Mouse (Mus musculus): ENCODE measurements around the gene Lbp. TPM values are rescaled to one million over a fixed set of nuclear protein-coding genes. Genes with fewer than 3 reads are reported as not detected.
A peak's percentile ranks its signal among the peaks of the same experiment; 100 is the strongest.

Gene Lbp
- total RNA-seq, 2 experiments from 2014 or later, result 1.3 to 2.7 TPM

DNA sequence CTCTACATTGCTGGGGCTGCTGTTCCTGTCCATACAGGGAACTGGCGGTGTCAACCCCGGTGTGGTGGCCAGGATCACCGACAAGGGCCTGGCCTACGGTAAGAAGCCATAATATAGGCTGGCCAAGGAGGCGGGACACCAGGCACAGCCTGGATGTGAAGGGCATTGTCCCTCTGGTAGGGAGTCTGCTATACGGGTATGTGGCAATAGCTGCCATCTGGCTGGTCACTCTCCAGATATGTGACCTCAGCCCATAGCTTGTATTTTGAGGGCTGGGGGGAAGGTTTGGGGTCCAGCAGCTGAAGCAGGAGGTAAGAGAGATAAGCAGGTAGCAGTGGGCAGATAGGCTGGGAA lies 380 bp downstream of the Lbp start:
- no peak for DNase-seq (ENCODE audit: extremely low spot score in 1 of 2, low spot score in 1 of 2)

- peak in 1 of 2 experiments; percentile 23 for DNase-seq (ENCODE audit: extremely low spot score in 1 of 2, low spot score in 1 of 2)
Measured at GRCm38 (mm10) chr2:158308276-158308675, 2.0 kb downstream of the Lbp start.

GRCm38 (mm10) chr2:158313089-158313488 lies 6.8 kb downstream of the Lbp start:
- no peak for DNase-seq (ENCODE audit: extremely low spot score in 1 of 2, low spot score in 1 of 2)

- DNase-seq (ENCODE audit: extremely low spot score in 1 of 2, low spot score in 1 of 2), result peak in 1 of 2 experiments; percentile 31
Measured at GRCm38 (mm10) chr2:158316371-158316770, 10.1 kb downstream of the Lbp start.

GRCm38 (mm10) chr2:158317026-158317425 lies 10.7 kb downstream of the Lbp start:
- peak; percentile 36 to 75 for DNase-seq (ENCODE audit: extremely low spot score in 1 of 2, low spot score in 1 of 2)

DNA sequence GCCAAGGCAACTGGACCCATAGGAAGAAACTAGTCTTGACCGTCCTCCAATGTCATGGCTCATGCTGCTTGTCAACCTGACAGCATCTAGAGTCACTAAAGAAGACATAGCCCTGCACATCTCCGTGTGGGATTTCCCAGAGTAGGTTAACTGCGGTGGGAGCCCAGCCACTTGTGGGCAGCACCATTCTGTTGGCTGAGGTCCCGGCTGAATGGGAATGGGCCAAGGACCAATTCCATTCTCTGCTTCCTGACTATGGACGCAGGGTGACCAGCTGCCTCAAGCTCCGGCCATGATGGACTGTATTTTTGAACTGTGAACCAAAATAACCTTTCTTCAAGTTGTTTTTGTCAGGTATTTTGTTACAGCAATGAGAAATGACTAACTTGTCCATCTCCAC lies 15.3 kb downstream of the Lbp start:
- DNase-seq (ENCODE audit: extremely low spot score in 1 of 2, low spot score in 1 of 2), result no peak

- DNase-seq (ENCODE audit: extremely low spot score in 1 of 2, low spot score in 1 of 2), result no peak
Measured at GRCm38 (mm10) chr2:158322845-158323244, 16.6 kb downstream of the Lbp start.

GRCm38 (mm10) chr2:158324531-158325190 lies 18.4 kb downstream of the Lbp start:
- no peak for DNase-seq (ENCODE audit: extremely low spot score in 1 of 2, low spot score in 1 of 2)

- no peak for DNase-seq (ENCODE audit: extremely low spot score in 1 of 2, low spot score in 1 of 2)
Measured at GRCm38 (mm10) chr2:158325609-158326008, 19.3 kb downstream of the Lbp start.

GRCm38 (mm10) chr2:158334356-158334755 lies 28.1 kb downstream of the Lbp start:
- no peak for DNase-seq (ENCODE audit: extremely low spot score in 1 of 2, low spot score in 1 of 2)

GRCm38 (mm10) chr2:158337698-158338097 lies 31.4 kb downstream of the Lbp start:
- no peak for DNase-seq (ENCODE audit: extremely low spot score in 1 of 2, low spot score in 1 of 2)

DNA sequence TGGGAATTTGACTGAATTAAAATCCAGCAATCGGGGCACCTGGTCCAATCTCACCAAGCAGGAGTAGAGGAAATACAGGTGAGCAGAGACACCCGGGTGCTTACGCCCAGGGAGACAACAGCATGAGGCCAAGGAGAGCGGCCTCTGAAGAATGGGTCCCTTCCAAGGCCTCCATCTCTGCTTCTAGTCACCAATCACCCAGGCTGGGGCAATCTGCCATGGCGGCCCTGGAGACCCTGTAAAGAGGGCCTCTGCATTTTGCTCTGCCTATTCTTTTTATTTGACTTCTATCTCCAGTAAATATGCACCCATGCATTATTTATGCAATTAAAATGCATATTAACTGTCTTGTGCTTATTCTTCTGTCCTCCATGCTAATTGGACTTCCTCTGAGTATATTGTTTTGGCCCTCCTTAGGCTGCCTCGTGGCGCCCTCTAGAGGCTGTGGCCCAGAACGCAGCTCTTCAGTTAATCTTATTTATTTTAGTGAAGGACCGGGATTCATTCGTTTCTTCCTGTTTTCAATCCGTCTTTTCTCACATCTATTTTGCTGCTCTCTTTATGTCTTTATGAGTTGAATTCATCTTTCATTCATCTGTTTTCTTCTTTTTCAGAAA lies 33.8 kb downstream of the Lbp start:
- peak; percentile 50 to 83 for DNase-seq (ENCODE audit: extremely low spot score in 1 of 2, low spot score in 1 of 2)

GRCm38 (mm10) chr2:158341324-158341723 lies 35.0 kb downstream of the Lbp start:
- no peak for DNase-seq (ENCODE audit: extremely low spot score in 1 of 2, low spot score in 1 of 2)

- DNase-seq (ENCODE audit: extremely low spot score in 1 of 2, low spot score in 1 of 2), result no peak
Measured at GRCm38 (mm10) chr2:158343495-158343894, 37.2 kb downstream of the Lbp start.

GRCm38 (mm10) chr2:158346467-158346866 lies 40.2 kb downstream of the Lbp start:
- DNase-seq (ENCODE audit: extremely low spot score in 1 of 2, low spot score in 1 of 2), result no peak

GRCm38 (mm10) chr2:158347868-158348267 lies 41.6 kb downstream of the Lbp start:
- DNase-seq (ENCODE audit: extremely low spot score in 1 of 2, low spot score in 1 of 2), result peak; percentile 68 to 82

GRCm38 (mm10) chr2:158352801-158353520 lies 46.7 kb downstream of the Lbp start:
- no peak for DNase-seq (ENCODE audit: extremely low spot score in 1 of 2, low spot score in 1 of 2)

- DNase-seq (ENCODE audit: extremely low spot score in 1 of 2, low spot score in 1 of 2), result no peak
Measured at GRCm38 (mm10) chr2:158354348-158355114, 48.2 kb downstream of the Lbp start.

DNA sequence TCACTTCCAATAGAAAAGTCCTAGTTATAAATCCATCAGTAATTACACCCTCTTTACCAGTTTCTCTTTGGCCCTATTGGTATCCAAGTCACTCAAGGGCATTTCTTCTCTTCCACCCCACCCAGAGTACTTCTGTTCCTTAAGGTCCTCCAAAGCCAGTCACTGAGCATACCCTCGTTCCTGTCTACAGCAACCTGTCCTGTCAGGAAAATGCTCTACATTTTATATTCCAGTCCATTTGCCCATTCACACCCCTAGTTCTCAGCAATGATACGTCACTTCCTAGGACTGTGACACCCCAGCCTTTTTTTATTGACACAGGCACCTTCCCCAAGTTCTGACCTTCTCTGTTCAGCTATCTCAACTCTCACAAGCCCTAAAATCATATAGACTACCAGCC lies 48.9 kb downstream of the Lbp start:
- no peak for DNase-seq (ENCODE audit: extremely low spot score in 1 of 2, low spot score in 1 of 2)

DNA sequence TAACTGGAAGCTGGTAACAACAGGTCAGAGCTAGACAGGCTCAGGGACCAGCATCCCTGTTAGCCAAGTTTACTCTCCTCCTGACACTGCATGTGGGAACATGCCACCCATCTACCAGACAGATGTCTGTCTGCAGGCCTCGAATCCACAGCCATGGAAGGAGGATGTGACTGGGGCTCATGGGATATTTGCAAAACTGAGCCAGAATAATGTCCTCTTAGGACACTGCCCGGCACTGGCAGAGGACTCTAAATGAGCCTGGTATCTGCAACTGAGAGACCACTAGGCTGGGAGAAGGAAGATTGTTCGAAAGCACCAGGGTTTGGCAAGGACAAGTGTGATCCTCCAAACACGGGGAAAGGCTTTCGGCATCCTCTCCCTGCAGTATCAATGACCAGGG lies 49.8 kb downstream of the Lbp start:
- DNase-seq (ENCODE audit: extremely low spot score in 1 of 2, low spot score in 1 of 2), result no peak

Measured in layer of hippocampus, postnatal 25 days (tissue).